Mouse (Mus musculus): ENCODE results near the gene Slc7a5.

- TF ChIP-seq CTCF (conservative IDR thresholded peaks at IDR 0.05 in 1 of 2, IDR thresholded peaks at IDR 0.05 in 1 of 2; ENCODE audit: low read depth in 2 of 2, low read length in 2 of 2) (peak; percentile 94 to 98), MAZ (IDR thresholded peaks at IDR 0.05; ENCODE audit: low read depth, low read length) (peak; percentile 100), MYC (IDR thresholded peaks at IDR 0.05; ENCODE audit: low read depth, low read length) (peak; percentile 93), BHLHE40 (IDR thresholded peaks at IDR 0.05; ENCODE audit: low read depth, low read length) (peak; percentile 95), POLR2A (IDR thresholded peaks at IDR 0.05; ENCODE audit: low read depth, low read length) (peak; percentile 79), NELFE (IDR thresholded peaks at IDR 0.05; ENCODE audit: low read depth, low read length) (peak; percentile 84)
Measured at GRCm38 (mm10) chr8:121850821-121851470, 56.5 kb downstream of the Slc7a5 start.

All from CH12.LX (cell line).